Mouse (Mus musculus) thymus, adult 2 months (tissue): Measurements from ENCODE around the gene Mthfsd.

Experiments
- CTCF ChIP-seq: fragments of 200-500 bp; IDR thresholded peaks from 2 replicates; pipeline ENCODE4 v1.5.1; 2012; ENCODE audit warnings: mild to moderate bottlenecking, control low read depth, low read length, moderate library complexity, borderline replicate concordance; ENCODE audit not compliant: control insufficient read depth, poor library complexity, insufficient read depth; ENCODE audit errors: extremely low read depth
- POLR2A ChIP-seq: fragments of 200-500 bp; IDR thresholded peaks from 2 replicates; pipeline ENCODE4 v1.6.1; 2012; ENCODE audit warnings: mild to moderate bottlenecking, low read length, control low read depth, moderate library complexity; ENCODE audit not compliant: control insufficient read depth, poor library complexity, insufficient read depth; ENCODE audit errors: extremely low read depth

DNA sequence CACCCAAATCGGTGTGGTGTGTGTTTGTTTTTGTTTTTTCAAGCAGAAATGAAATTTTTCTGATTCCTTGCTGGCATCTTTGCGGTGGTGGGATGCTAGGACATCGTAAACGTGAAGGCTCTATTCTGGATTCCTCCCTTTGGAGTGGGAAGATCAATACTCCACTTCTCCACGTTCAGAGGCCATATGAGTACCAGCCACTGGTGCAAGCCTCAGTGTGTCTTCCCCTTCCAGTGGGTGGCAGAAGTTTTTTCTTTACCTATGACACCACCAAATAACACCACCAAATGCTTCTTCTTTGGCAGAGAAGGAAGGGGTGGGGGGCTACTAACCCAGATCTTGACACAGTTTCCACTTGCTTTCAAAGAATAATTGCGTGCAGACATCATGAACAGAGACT, 18.0 kb upstream of the Mthfsd start:
- TF ChIP-seq CTCF (no peak), POLR2A (no peak)
